Mouse (Mus musculus): ENCODE measurements around the gene Vasp.

DNA sequence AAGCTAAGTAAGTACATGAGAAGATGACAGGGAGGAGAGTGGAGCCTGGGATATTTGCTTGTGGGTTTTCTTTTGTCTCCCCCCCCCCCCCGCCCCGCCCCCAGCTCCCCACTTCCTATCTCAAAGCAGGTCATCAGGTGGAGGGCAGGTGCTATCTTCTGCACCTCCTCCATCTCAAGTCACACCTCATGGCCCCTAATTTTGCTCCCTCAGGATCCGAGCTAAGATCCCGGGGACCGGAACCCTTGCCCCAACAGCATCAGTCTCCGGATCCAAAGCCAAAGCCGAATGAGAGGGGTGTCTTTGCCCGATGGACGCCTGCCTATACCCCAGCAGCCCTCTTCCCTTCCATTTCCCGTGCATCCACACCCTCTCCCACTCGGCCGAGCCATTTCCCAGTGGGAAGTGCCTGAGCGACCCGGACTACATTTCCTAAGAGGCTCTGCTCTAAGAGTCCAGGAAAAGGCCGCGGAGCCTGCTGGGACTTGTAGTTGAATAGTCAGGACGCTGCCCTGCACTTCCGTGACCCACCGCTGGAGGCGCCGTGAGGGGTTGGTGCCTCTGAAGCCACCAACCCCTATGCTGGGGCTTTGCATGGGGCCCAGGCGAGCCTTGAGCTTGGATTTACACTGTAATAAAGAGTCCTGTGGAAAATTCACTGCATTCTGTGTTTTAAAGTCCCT, 24.0 kb upstream of the Vasp start:
- TF ChIP-seq POLR2A (IDR thresholded peaks at IDR 0.05; ENCODE audit: low read depth, low read length) = no peak
- peak; percentile 99 for TF ChIP-seq CTCF (IDR thresholded peaks at IDR 0.05; ENCODE audit: extremely low read depth, insufficient read length, insufficient replicate concordance, low read depth, low read length)

Data from small intestine, adult 2 months (tissue).